Mouse (Mus musculus) Muller cell, postnatal 12 days (primary cell): ENCODE data around the gene Carmil1.

Experiments used
- DNase-seq: peaks from one replicate; pipeline ENCODE4 v3.0.0-alpha.2; 2015; ENCODE audit errors: inconsistent ontology term

Gene Carmil1

GRCm38 (mm10) chr13:24154281-24155061 lies 126.1 kb downstream of the Carmil1 start:
- DNase-seq: no peak

GRCm38 (mm10) chr13:24152610-24153009 lies 128.0 kb downstream of the Carmil1 start:
- no peak for DNase-seq

- peak; percentile 43 for DNase-seq
Measured at GRCm38 (mm10) chr13:24151335-24151734, 129.3 kb downstream of the Carmil1 start.

- DNase-seq: no peak
Measured at GRCm38 (mm10) chr13:24148549-24148948, 132.0 kb downstream of the Carmil1 start.

- peak; percentile 31 for DNase-seq
Measured at GRCm38 (mm10) chr13:24147006-24147405, 133.6 kb downstream of the Carmil1 start.

GRCm38 (mm10) chr13:24146541-24146940 lies 134.1 kb downstream of the Carmil1 start:
- no peak for DNase-seq

- DNase-seq: peak; percentile 78
Measured at GRCm38 (mm10) chr13:24144858-24145257, 135.7 kb downstream of the Carmil1 start.

GRCm38 (mm10) chr13:24144141-24144540 lies 136.5 kb downstream of the Carmil1 start:
- no peak for DNase-seq

- no peak for DNase-seq
Measured at GRCm38 (mm10) chr13:24136836-24137235, 143.8 kb downstream of the Carmil1 start.

- no peak for DNase-seq
Measured at GRCm38 (mm10) chr13:24135282-24136230, 145.0 kb downstream of the Carmil1 start.

GRCm38 (mm10) chr13:24132866-24133265 lies 147.7 kb downstream of the Carmil1 start:
- no peak for DNase-seq

- DNase-seq: no peak
Measured at GRCm38 (mm10) chr13:24131319-24131718, 149.3 kb downstream of the Carmil1 start.

GRCm38 (mm10) chr13:24130741-24131140 lies 149.9 kb downstream of the Carmil1 start:
- no peak for DNase-seq

GRCm38 (mm10) chr13:24128731-24129130 lies 151.9 kb downstream of the Carmil1 start:
- DNase-seq: no peak

- no peak for DNase-seq
Measured at GRCm38 (mm10) chr13:24125865-24126264, 154.7 kb downstream of the Carmil1 start.

GRCm38 (mm10) chr13:24117181-24117812 lies 163.3 kb downstream of the Carmil1 start:
- DNase-seq: no peak

- peak; percentile 17 for DNase-seq
Measured at GRCm38 (mm10) chr13:24112689-24113348, 167.8 kb downstream of the Carmil1 start.

- no peak for DNase-seq
Measured at GRCm38 (mm10) chr13:24110329-24110728, 170.3 kb downstream of the Carmil1 start.

- DNase-seq: no peak
Measured at GRCm38 (mm10) chr13:24108282-24108681, 172.3 kb downstream of the Carmil1 start.

- no peak for DNase-seq
Measured at GRCm38 (mm10) chr13:24107058-24107457, 173.5 kb downstream of the Carmil1 start.

- DNase-seq: peak; percentile 1
Measured at GRCm38 (mm10) chr13:24105838-24106237, 174.8 kb downstream of the Carmil1 start.

- DNase-seq: peak; percentile 41
Measured at GRCm38 (mm10) chr13:24105340-24105669, 175.3 kb downstream of the Carmil1 start.
